Mouse (Mus musculus) small intestine, adult 2 months (tissue): ENCODE results near the gene F11.

Experiments used
- CTCF ChIP-seq: fragments of 200-500 bp; IDR thresholded peaks from 2 replicates; pipeline ENCODE4 v1.5.1; 2012; ENCODE audit warnings: low read depth, mild to moderate bottlenecking, control low read depth, inconsistent platforms, low read length, moderate library complexity, mixed read lengths; ENCODE audit not compliant: insufficient replicate concordance, insufficient read length; ENCODE audit errors: extremely low read depth
- POLR2A ChIP-seq: fragments of 200-500 bp; IDR thresholded peaks from 2 replicates; pipeline ENCODE4 v1.6.1; 2012; ENCODE audit warnings: low read depth, mild to moderate bottlenecking, control low read depth, inconsistent platforms, low read length, moderate library complexity

DNA sequence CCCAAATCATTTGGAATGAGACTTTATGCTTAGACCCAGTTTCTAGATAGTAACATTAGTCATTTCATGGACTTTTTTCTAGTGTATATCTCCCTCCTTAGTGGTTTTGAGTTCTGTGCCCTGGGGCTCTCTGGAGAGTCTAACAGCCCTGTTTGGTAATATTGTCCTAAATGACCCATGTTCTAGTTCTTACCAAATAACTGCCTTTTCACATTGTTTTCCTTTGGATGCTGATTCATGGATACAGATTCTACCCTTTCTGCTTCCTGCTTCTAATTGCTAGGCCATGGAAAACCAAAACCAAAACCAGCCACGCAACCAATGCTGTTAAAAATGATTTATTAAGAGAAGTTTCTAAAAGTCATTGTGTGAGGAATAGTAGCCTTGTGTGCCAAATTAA, 43.6 kb upstream of the F11 start:
- TF ChIP-seq POLR2A (no peak), CTCF (no peak)
